Mouse (Mus musculus): ENCODE results near the gene Psg26.
"Not testable (repeated sequence)": the region's sequence is repeated elsewhere in the genome, so short reads cannot be mapped to it uniquely, and the experiment has no call there.

GRCm38 (mm10) chr7:18512848-18513247 lies 28.9 kb upstream of the Psg26 start:
- not testable (repeated sequence) for TF ChIP-seq CTCF (conservative IDR thresholded peaks at IDR 0.05; ENCODE audit: low read length); POU5F1 (IDR thresholded peaks at IDR 0.05; ENCODE audit: borderline replicate concordance, low read length)

All from E14TG2a.4 (cell line).